Mouse (Mus musculus) layer of hippocampus, postnatal 10 days (tissue): Measurements from ENCODE around the gene Bcas2. TPM values are rescaled to one million over a fixed set of nuclear protein-coding genes. Genes with fewer than 3 reads are reported as not detected.
"Not testable (repeated sequence)": the region's sequence is repeated elsewhere in the genome, so short reads cannot be mapped to it uniquely, and the experiment has no call there.

ENCODE experiments used
- DNase-seq, 2 experiments: peaks; one replicate each; pipeline ENCODE4 v3.0.0; 2021; ENCODE audit warnings: low spot score in 2 of 2
- total RNA-seq, 2 experiments: library from RNA; stranded (reverse); gene quantifications; 2 replicates each; pipeline ENCODE4 v1.2.3; 2021

Bcas2 gene
- total RNA-seq, 2 experiments from 2014 or later = 75.0 to 79.2 TPM

GRCm38 (mm10) chr3:103159232-103159900 lies 12.1 kb upstream of the Bcas2 start:
- DNase-seq = no peak

DNA sequence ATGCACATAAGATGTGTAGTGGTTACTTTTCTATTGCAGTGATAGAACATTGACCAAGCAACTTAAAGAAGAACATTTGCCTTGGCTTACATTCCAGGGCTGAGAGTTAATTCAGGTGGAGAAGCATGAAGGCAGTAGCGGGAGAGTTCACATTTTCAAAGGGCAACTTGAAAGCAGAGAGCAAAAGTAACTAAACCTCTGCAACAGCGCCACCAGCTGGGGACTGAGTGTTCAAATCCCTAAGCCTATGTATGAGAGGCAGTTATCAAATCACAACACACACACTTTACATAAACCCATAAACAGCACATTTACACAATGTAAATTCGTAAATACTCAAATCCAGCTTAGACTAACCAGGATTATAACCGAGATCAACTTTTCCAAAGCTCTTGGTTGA lies 1.7 kb upstream of the Bcas2 start:
- peak; percentile 88 for DNase-seq

DNA sequence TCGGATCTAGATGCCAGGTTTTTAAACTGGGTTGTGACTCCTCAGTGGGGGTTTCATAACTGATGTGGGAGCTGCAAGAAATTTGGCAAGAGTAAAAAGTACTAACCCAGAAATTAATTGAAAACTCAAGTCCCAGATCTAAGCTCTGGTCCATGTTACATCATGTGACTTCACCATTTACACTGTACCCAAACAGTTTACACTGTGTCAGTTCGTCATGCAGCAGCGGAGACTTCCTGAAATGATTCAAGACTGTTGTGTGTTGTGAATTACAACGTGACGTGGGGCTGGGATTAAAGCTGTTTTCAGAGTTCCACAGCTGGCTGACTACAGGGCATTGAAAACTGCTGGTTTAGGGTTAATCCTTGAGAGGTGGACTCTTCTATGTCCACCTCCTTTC lies 1.2 kb downstream of the Bcas2 start:
- no peak for DNase-seq

DNA sequence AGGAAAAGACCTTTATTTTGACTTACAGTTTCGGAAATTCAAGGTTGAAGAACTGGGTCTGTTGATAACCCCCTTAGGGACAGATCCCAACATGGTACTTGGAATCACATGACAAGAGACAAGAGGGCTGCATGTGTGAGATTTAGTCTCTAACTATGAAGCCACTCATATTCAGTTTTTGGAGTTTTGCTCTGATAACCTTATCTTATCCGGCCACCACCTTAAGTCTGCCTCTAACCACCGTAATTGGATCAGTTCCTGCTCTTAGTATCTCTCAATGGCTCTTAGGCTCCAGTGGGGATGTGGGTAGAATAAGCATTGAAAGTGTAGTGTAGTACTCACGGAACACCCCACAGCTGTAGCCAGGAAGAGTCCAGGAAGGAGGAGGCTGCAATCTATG lies 5.3 kb downstream of the Bcas2 start:
- DNase-seq = no peak

DNA sequence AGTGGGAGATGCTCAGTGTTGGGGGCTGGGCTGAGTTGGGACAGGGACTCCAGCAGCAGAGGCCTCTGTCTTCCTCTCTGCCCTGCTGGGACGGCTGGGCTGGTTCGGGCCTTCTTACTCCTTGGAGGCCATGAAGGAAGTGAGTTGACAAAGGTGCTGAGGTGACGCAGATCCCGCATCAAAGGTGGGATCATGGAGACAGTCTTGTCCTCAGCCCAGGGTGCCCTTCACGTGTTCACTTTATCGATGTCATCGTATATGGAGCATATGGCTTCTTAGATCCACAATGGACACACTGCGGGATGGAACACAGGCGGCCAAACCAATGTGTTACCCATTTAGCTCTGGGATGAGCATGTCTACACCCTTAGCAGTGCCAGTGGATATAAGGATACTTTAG lies 8.1 kb downstream of the Bcas2 start:
- no peak for DNase-seq

DNA sequence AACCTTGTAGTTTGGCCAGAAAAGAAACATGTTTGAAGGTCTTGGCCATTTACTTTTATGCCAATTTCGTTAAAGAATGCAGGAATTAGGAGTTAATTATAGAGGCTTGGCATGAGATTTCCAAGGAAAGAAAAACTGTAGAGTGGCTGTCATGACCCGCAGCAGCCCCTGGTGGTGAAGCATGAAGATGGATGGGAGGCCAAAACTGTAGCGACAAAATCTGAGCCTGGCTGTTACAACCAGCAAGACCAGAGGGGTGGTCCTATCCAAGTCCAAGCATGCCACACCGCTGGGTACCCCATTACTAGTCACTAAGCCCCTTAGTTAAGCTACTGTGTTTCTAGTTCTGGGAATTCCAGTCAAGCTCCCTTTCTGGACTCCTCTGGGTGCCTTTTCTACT lies 9.7 kb downstream of the Bcas2 start:
- no peak for DNase-seq

- DNase-seq = no peak
Measured at GRCm38 (mm10) chr3:103182821-103183220, 11.4 kb downstream of the Bcas2 start.

DNA sequence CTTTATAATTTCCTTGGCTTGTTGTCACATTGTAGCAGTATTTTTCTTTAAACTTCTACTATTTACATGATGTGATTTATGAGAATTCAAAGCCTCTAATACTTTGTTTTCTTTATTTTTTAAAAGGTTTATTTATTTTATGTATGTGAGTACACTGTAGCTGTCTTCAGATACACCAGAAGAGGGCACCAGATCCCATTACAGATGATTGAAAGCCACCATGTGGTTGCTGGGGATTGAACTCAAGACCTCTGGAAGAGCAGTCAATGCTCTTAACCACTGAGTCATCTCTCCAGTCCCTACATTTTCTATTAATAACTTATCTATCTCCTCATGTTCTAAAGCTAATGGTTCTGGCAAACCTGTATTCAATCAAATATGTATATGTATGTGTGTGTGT lies 13.0 kb downstream of the Bcas2 start:
- DNase-seq = not testable (repeated sequence)

DNA sequence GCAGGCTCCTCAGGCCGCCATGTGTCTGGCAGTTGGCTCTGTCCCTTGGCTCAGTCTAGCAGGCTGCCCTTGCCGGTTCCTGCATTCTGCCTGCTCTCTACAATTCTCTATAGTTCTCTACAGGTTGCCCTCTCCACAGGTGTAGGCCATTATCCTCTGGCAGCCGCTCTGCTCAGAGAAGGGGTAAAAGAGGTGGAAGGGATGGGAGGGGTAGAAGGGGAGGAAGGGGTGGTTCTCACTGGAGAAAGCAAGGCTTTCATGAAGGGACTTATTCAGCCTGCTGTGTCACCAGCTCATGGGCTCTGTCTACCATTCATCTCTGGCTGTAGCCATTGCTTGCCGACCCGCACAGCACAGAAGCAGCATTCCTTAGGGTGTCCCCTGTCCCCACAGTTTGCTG lies 17.0 kb downstream of the Bcas2 start:
- DNase-seq = no peak

DNA sequence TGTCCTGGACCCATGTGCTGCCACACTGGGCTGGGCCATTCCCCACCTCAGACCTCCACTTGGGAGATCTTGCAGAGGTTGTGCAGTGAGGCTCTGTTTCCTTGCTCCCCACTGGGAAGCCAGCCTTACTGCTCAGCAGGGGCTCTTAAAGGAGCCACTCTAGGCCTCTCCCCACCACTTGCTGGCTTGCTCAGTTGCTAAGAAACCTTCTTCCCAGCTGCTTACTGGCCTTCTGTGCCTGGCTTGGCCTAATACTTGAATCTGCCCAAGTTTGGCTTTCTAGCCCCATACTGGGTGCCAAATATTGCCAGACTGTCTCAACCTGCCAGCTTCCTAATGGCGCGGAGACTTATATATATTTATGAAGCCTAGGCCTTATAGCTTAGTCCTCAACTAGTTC lies 17.4 kb downstream of the Bcas2 start:
- no peak for DNase-seq

GRCm38 (mm10) chr3:103192161-103192560 lies 20.7 kb downstream of the Bcas2 start:
- DNase-seq = no peak

- no peak for DNase-seq
Measured at GRCm38 (mm10) chr3:103193186-103193585, 21.7 kb downstream of the Bcas2 start.

GRCm38 (mm10) chr3:103196320-103196823 lies 24.9 kb downstream of the Bcas2 start:
- DNase-seq = no peak

- no peak for DNase-seq
Measured at GRCm38 (mm10) chr3:103199386-103199785, 27.9 kb downstream of the Bcas2 start.

DNA sequence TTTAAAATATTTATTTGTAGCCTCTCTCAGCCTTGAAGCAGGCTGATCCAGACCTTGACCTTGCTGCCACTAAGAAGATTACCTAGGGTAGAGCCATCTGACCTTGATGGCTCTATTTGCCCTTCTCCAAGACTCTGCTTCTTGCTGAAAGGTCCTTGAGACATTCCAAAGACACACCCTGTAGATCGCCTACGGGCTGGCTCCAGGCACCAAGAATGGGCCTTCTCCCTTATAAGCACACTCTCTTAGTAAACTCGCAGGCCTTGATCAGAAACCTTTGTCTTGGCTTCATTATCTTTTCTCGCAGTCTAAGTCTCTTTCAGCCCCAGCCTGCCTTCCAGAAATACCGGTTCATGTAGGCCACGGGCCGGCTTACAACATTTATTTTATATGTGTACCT lies 29.6 kb downstream of the Bcas2 start:
- not testable (repeated sequence) for DNase-seq

DNA sequence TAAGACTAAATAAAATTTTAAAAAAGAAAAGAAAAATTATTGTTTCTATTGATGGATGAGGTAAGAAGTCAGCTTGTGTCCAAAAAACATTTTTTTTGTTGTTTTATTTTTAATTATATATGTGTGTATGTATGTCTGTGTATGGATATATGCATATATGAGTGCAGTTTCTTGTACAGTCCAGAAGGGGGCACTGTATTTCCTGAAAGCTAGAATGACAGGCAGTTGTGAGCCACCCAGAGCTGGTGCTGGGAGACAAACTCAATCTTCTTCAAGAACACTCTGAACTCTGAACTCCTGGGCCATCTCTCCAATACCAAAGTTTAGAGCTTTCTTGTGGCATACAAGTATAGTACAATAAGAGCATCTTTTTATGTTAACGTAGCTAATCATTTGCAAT lies 32.1 kb downstream of the Bcas2 start:
- no peak for DNase-seq

DNA sequence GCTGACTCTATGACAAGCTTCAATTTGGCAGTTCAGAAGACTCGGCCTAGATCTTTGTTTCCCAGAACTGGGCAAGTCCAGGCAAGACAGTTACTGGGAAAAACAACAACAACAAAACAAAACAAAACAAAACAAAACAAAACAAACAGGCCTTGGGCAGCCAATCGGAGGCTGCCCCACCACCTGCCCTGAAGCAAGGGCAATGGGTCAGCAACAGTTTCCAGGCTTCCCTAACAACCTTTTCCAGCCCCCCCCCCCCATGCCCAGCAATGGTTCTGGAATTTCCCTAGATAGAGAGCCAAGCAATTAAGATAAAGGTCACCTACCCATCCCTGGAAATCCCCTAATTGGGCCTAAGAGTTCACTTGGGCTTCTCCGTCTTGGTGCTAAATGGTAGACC lies 33.0 kb downstream of the Bcas2 start:
- no peak for DNase-seq

GRCm38 (mm10) chr3:103206393-103206792 lies 34.9 kb downstream of the Bcas2 start:
- DNase-seq = no peak

- DNase-seq = no peak
Measured at GRCm38 (mm10) chr3:103207749-103208148, 36.3 kb downstream of the Bcas2 start.

GRCm38 (mm10) chr3:103208237-103208636 lies 36.8 kb downstream of the Bcas2 start:
- no peak for DNase-seq

DNA sequence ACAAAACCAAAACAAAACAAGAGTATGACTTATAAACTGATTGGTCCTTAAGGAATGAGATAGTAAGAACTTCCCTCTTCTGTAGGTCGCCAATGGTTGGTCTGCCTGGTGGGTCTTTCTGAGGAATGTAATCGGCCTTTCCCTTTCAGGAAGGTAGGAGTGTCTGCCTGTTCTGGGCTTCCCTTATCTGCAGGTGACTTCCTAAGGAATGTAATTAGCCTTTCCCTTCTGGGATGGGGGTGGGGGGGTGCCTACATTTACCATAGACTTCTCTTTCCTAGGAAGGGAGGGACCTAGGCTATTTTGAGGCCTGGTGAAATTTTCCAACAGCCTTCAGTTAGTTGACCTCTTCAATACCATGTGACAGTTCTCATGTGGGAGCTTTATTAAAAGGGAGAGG lies 39.6 kb downstream of the Bcas2 start:
- DNase-seq = no peak

DNA sequence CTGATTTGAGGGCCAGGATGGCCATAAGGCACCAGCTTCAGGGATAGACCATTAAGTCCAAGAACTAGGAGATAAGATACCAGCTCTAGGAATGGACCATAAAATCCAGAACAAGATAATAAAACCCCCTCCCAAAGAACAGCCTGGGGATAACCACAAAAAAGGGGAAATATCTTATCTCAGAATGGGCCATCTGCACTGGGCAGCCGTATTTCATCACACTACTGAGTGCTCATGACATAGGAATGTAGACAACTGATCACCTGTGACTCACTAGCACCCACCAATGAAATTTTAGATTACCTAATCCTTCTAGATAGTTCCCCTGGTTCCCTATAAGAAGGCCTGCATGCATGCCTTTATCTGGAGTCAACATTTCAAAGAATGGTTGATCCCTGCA lies 40.7 kb downstream of the Bcas2 start:
- DNase-seq = no peak

DNA sequence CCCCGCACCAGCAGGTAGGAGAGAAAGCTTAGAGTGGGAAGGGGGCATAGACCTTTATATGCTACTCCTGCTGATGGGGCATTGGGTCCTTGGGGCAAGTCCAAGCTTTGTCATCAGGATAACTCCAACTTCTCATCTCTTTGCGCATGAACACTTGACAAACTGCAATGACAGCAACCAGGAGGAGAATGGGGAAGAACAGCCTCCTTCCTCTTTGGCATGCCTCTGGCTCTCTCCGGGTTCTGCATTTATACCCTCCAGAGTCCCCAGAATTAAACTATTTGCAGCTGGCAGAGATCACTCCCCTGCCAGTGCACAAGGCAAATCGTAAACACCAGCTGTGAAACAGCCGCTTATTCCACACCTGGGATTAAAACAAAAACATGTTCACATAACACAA lies 42.1 kb downstream of the Bcas2 start:
- no peak for DNase-seq
